Mouse (Mus musculus) adrenal gland, adult 8-10 months (tissue): ENCODE data around the gene Golgb1. TPM values are rescaled to one million over a fixed set of nuclear protein-coding genes. Genes with fewer than 3 reads are reported as not detected.

Experiments used
- DNase-seq: peaks from one replicate; pipeline ENCODE4 v3.0.0; 2022
- total RNA-seq, 4 experiments: library from RNA; stranded (reverse); gene quantifications; 2 replicates each; pipeline ENCODE4 v1.2.4; 2022

Gene Golgb1
- total RNA-seq, 4 experiments from 2014 or later, result 104 to 125 (median 116) TPM

- DNase-seq, result no peak
Observed at GRCm38 (mm10) chr16:36944895-36945424, 70.0 kb downstream of the Golgb1 start.

- no peak for DNase-seq
Observed at GRCm38 (mm10) chr16:36946459-36947159, 71.7 kb downstream of the Golgb1 start.

GRCm38 (mm10) chr16:36947646-36948197 lies 72.8 kb downstream of the Golgb1 start:
- no peak for DNase-seq

- DNase-seq, result no peak
Observed at GRCm38 (mm10) chr16:36949614-36950336, 74.8 kb downstream of the Golgb1 start.

GRCm38 (mm10) chr16:36951029-36951428 lies 76.1 kb downstream of the Golgb1 start:
- no peak for DNase-seq

GRCm38 (mm10) chr16:36955106-36955505 lies 80.2 kb downstream of the Golgb1 start:
- no peak for DNase-seq

GRCm38 (mm10) chr16:36963415-36963814 lies 88.5 kb downstream of the Golgb1 start:
- no peak for DNase-seq

GRCm38 (mm10) chr16:36979127-36979526 lies 104.2 kb downstream of the Golgb1 start:
- DNase-seq, result no peak

Other genes starting within 250 kb of the Golgb1 start
- gene Cd86, start 209.1 kb upstream of the Golgb1 start, total RNA-seq, result 1 to 10 TPM; 1.3 to 3.3 (median 2.3) TPM
- not detected for gene Ildr1, start 181.2 kb upstream of the Golgb1 start, total RNA-seq
- gene Slc15a2, start 90.2 kb upstream of the Golgb1 start, total RNA-seq, result 1 to 10 TPM; 1.2 to 9.3 (median 4.1) TPM
- 10 to 100 TPM; 18.0 to 23.5 (median 21.1) TPM for gene Iqcb1, start 46.8 kb upstream of the Golgb1 start, total RNA-seq
- 1 to 10 TPM; 1.6 to 2.6 (median 2.1) TPM for gene Eaf2, start 137 bp upstream of the Golgb1 start, total RNA-seq
- 10 to 100 TPM; 10.0 to 17.2 (median 13.7) TPM for gene Hcls1, start 59.8 kb downstream of the Golgb1 start, total RNA-seq
- gene Fbxo40, start 115.3 kb downstream of the Golgb1 start, total RNA-seq, result under 1 TPM; 0.06 to 0.38 (median 0.31) TPM
- under 1 TPM; 0.26 to 0.66 (median 0.55) TPM for gene Polq, start 136.6 kb downstream of the Golgb1 start, total RNA-seq